Mouse (Mus musculus) inflammation-experienced regulatory T-cells, adult 6 months (primary cell): Measurements from ENCODE around the gene Eed. TPM values are rescaled to one million over a fixed set of nuclear protein-coding genes. Genes with fewer than 3 reads are reported as not detected.
A peak's percentile ranks its signal among the peaks of the same experiment; 100 is the strongest.

Experiments
- ATAC-seq: one replicate; pipeline ENCODE4 v1.8.0; 2017
- polyA plus RNA-seq, 3 experiments: library from polyadenylated mRNA; unstranded; fragments of 100-300 nt; shearing (Covaris generic); gene quantifications; one replicate each; pipeline ENCODE4 v1.2.1; 2017

Eed gene
- polyA plus RNA-seq, 3 experiments from 2014 or later: 75.2 to 96.7 (median 91.0) TPM

GRCm38 (mm10) chr7:89907950-89908349 is 72.8 kb downstream of the Eed start:
- peak; percentile 74 for ATAC-seq

Other genes with a start within 250 kb of the Eed start
- not detected for gene Ccdc81, start 77.4 kb downstream of the Eed start, polyA plus RNA-seq
- 100 to 1,000 TPM in 1 of 3 experiments, 10 to 100 TPM in 2; 67.1 to 106 (median 76.4) TPM for gene Hikeshi, start 39.8 kb downstream of the Eed start, polyA plus RNA-seq
- 10 to 100 TPM; 60.5 to 86.9 (median 80.0) TPM for gene Picalm, start 149.2 kb upstream of the Eed start, polyA plus RNA-seq